Mouse (Mus musculus): Measurements from ENCODE around the gene Mapkapk3.

DNA sequence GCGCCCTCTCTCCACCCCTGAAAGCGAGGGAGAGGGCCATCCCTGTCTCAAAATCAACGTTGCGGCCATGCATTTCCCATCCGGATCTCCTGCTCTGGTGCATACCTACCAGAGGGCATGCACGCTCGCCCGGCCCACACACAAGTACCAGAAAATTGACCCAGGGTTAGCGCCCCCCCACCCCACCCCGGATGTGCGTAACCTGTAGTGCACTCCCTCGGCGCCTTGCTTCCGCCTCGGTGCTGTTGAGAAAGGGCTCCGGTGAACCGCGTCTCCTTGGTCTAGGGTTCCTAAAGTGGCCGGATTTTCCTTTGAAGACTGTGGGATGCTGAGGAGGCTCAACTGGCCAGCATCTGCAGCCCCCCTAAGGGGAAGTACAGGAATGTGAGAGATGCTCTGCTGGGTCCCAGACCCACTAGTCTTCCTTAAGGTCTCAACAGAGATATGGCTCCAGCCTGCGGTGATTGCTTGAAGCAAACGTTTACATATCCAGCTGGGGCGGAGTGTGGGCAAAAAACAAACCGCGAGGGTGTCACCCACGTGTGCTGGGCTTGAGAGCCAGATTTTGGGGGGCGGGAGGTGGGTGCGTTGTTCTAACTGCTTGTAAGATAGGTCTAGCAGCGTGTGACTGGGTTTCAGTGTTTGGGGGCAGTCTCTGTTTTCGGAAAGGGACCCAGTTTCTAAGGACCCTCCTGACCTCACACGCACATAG is 48.7 kb upstream of the Mapkapk3 start, which contains the start of gene Hemk1:
- no peak for TF ChIP-seq CTCF (IDR thresholded peaks at IDR 0.05 in 2 of 3, conservative IDR thresholded peaks at IDR 0.05 in 1 of 3; ENCODE audit: control insufficient read depth in 1 of 3, insufficient read depth in 1 of 3, low read depth in 2 of 3, low read length in 3 of 3, poor library complexity in 1 of 3, severe bottlenecking in 1 of 3)
- TF ChIP-seq USF1 (IDR thresholded peaks at IDR 0.05; ENCODE audit: low read depth, low read length) = no peak
- no peak for TF ChIP-seq ZC3H11A (IDR thresholded peaks at IDR 0.05; ENCODE audit: low read depth, low read length)
- TF ChIP-seq POLR2A (IDR thresholded peaks at IDR 0.05; ENCODE audit: control insufficient read depth in 1 of 2, insufficient read depth in 1 of 2, low read depth in 1 of 2, low read length in 2 of 2, poor library complexity in 1 of 2) = peak; percentile 69 to 88
- TF ChIP-seq GATA1 (IDR thresholded peaks at IDR 0.05; ENCODE audit: low read depth, low read length) = peak; percentile 8; the same call in 1 of the 2 replicates
- no peak for TF ChIP-seq RAD21 (IDR thresholded peaks at IDR 0.05; ENCODE audit: low read depth, low read length)
- TF ChIP-seq USF2 (IDR thresholded peaks at IDR 0.05; ENCODE audit: borderline replicate concordance in 1 of 2, insufficient read depth in 1 of 2, low read depth in 1 of 2, low read length in 2 of 2) = no peak
- peak; percentile 88 for TF ChIP-seq CHD1 (IDR thresholded peaks at IDR 0.05; ENCODE audit: low read depth, low read length)
